Mouse (Mus musculus) heart, embryonic 11.5 days (tissue): ENCODE measurements around the gene Ctcfl. TPM values are rescaled to one million over a fixed set of nuclear protein-coding genes. Genes with fewer than 3 reads are reported as not detected.
"Not testable (repeated sequence)": the region's sequence is repeated elsewhere in the genome, so short reads cannot be mapped to it uniquely, and the experiment has no call there.

Experiments used
- ATAC-seq: fragments of 200-750 bp; cut with Nextera tagmentation; replicated peaks from 2 replicates; pipeline ENCODE4 v1.8.0; 2017; ENCODE audit warnings: moderate library complexity; ENCODE audit not compliant: insufficient number of reproducible peaks, low FRiP score, low TSS enrichment
- H3K27ac ChIP-seq: fragments of 300-500 bp; sonication (generic); 2 replicates; pipeline ENCODE4 v1.5.1; 2014; ENCODE audit warnings: mild to moderate bottlenecking, low read depth, low read length
- H3K27me3 ChIP-seq: fragments of 300-500 bp; sonication (generic); 2 replicates; pipeline ENCODE4 v1.6.1; 2014; ENCODE audit warnings: mild to moderate bottlenecking, low read length, mixed read lengths; ENCODE audit not compliant: control insufficient read depth, insufficient read depth
- H3K36me3 ChIP-seq: fragments of 300-500 bp; sonication (generic); 2 replicates; pipeline ENCODE4 v1.6.1; 2014; ENCODE audit warnings: mild to moderate bottlenecking, low read length, moderate library complexity, mixed read lengths; ENCODE audit not compliant: control insufficient read depth, insufficient read depth
- H3K4me1 ChIP-seq: fragments of 300-500 bp; sonication (generic); 2 replicates; pipeline ENCODE4 v1.6.1; 2014; ENCODE audit warnings: low read length; ENCODE audit not compliant: control insufficient read depth, insufficient read depth
- H3K4me2 ChIP-seq: fragments of 300-500 bp; sonication (generic); 2 replicates; pipeline ENCODE4 v1.6.1; 2014; ENCODE audit warnings: mild to moderate bottlenecking, moderate library complexity
- H3K4me3 ChIP-seq: fragments of 300-500 bp; sonication (generic); 2 replicates; pipeline ENCODE4 v1.5.1; 2014; ENCODE audit warnings: low read depth, low read length
- H3K9ac ChIP-seq: fragments of 300-500 bp; sonication (generic); 2 replicates; pipeline ENCODE4 v1.6.1; 2014; ENCODE audit warnings: mild to moderate bottlenecking, low read depth, low read length, moderate library complexity
- H3K9me3 ChIP-seq: fragments of 300-500 bp; sonication (generic); replicated peaks from 2 replicates; pipeline ENCODE4 v1.6.1; 2016; ENCODE audit warnings: low read length; ENCODE audit not compliant: control insufficient read depth
- WGBS: fragments of 180-500 bp; shearing (Covaris S2); extraction: QIAGEN DNeasy Blood & Tissue Kit; methylation state at CpG from one replicate; pipeline ENCODE4 v1.1.7; 2014; ENCODE audit not compliant: insufficient replicate concordance; 5-methylcytosine and 5-hydroxymethylcytosine counted together
- polyA plus RNA-seq: library from polyadenylated mRNA; unstranded; fragments of >200 nt; fragmentation: Nextera tagmentation; extraction: Ambion mirVana; gene quantifications from 2 replicates; pipeline ENCODE4 v1.2.1, GENCODE M21; 2014

Gene Ctcfl
- polyA plus RNA-seq, 1 experiment from 2014 or later: 0.39 TPM

- H3K4me3 ChIP-seq: no peak overlapping the region
- 83% methylated on average over 13 of the region's 13 CpGs for WGBS
- no peak overlapping the region for H3K27ac ChIP-seq
- no peak overlapping the region for H3K9ac ChIP-seq
- no peaks in the 10 kb centered on the region for H3K36me3 ChIP-seq
- H3K27me3 ChIP-seq: no peaks in the 10 kb centered on the region
- no peak for ATAC-seq
- H3K9me3 ChIP-seq: no peaks in the 10 kb centered on the region
- peaks cover 15% of the 10 kb centered on the region for H3K4me1 ChIP-seq
- no peak overlapping the region for H3K4me2 ChIP-seq
These were observed 12.9 kb upstream of the Ctcfl start for GRCm38 (mm10) chr2:173132262-173132661.

- no peak overlapping the region for H3K9ac ChIP-seq
- H3K9me3 ChIP-seq: no peaks in the 10 kb centered on the region
- no peak overlapping the region for H3K27ac ChIP-seq
- H3K4me1 ChIP-seq: peaks cover 10% of the 10 kb centered on the region
- no peak overlapping the region for H3K4me2 ChIP-seq
- no peak for ATAC-seq
- 62% methylated on average over 2 of the region's 2 CpGs for WGBS
- H3K4me3 ChIP-seq: no peak overlapping the region
- no peaks in the 10 kb centered on the region for H3K27me3 ChIP-seq
- H3K36me3 ChIP-seq: no peaks in the 10 kb centered on the region
These were observed 9.8 kb upstream of the Ctcfl start for GRCm38 (mm10) chr2:173129111-173129510.

GRCm38 (mm10) chr2:173126386-173126785, 7.1 kb upstream of the Ctcfl start:
- Histone ChIP-seq H3K9ac (no peak overlapping the region), H3K9me3 (no peaks in the 10 kb centered on the region), H3K4me1 (no peaks in the 10 kb centered on the region), H3K4me3 (no peak overlapping the region), H3K27ac (no peak overlapping the region), H3K36me3 (no peaks in the 10 kb centered on the region), H3K27me3 (no peaks in the 10 kb centered on the region), H3K4me2 (no peak overlapping the region)
- WGBS: 82% methylated on average over 4 of the region's 4 CpGs
- no peak for ATAC-seq

- Histone ChIP-seq H3K27me3 (peaks cover 2% of the 10 kb centered on the region; the same call in 1 of the 2 replicates), H3K9me3 (no peaks in the 10 kb centered on the region), H3K9ac (no peak overlapping the region), H3K36me3 (no peaks in the 10 kb centered on the region), H3K4me2 (no peak overlapping the region), H3K27ac (no peak overlapping the region), H3K4me3 (no peak overlapping the region), H3K4me1 (no peaks in the 10 kb centered on the region)
- ATAC-seq: no peak
- WGBS: 82% methylated on average over 7 of the region's 7 CpGs
These were observed 4.9 kb upstream of the Ctcfl start for GRCm38 (mm10) chr2:173124022-173124735.

- not testable (repeated sequence) for H3K4me3 ChIP-seq, ATAC-seq, H3K4me1 ChIP-seq, H3K4me2 ChIP-seq, H3K9ac ChIP-seq, H3K9me3 ChIP-seq, H3K27me3 ChIP-seq, H3K27ac ChIP-seq, H3K36me3 ChIP-seq
- 66% methylated on average over 4 of the region's 4 CpGs for WGBS
These were observed 792 bp upstream of the Ctcfl start for GRCm38 (mm10) chr2:173120117-173120516.

GRCm38 (mm10) chr2:173113796-173114195, 5.5 kb downstream of the Ctcfl start:
- H3K36me3 ChIP-seq, H3K4me1 ChIP-seq, ATAC-seq, H3K9ac ChIP-seq, H3K4me2 ChIP-seq, H3K27ac ChIP-seq, H3K9me3 ChIP-seq, H3K4me3 ChIP-seq, H3K27me3 ChIP-seq: not testable (repeated sequence)
- WGBS: 63% methylated on average over 3 of the region's 3 CpGs

GRCm38 (mm10) chr2:173110571-173110970, 8.8 kb downstream of the Ctcfl start:
- Histone ChIP-seq H3K36me3 (no peaks in the 10 kb centered on the region), H3K27me3 (peaks cover 3% of the 10 kb centered on the region; the same call in 1 of the 2 replicates), H3K4me3 (no peak overlapping the region), H3K4me2 (no peak overlapping the region), H3K9ac (no peak overlapping the region), H3K4me1 (peaks cover 6% of the 10 kb centered on the region), H3K27ac (no peak overlapping the region), H3K9me3 (no peaks in the 10 kb centered on the region)
- ATAC-seq: no peak
- WGBS: 85% methylated on average over 9 of the region's 9 CpGs

- no peaks in the 10 kb centered on the region for H3K9me3 ChIP-seq
- H3K4me1 ChIP-seq: peaks cover 6% of the 10 kb centered on the region
- no peak overlapping the region for H3K9ac ChIP-seq
- no peak for ATAC-seq
- no peaks in the 10 kb centered on the region for H3K36me3 ChIP-seq
- H3K4me3 ChIP-seq: no peak overlapping the region
- WGBS: 89% methylated on average over 7 of the region's 7 CpGs
- no peak overlapping the region for H3K4me2 ChIP-seq
- no peak overlapping the region for H3K27ac ChIP-seq
- H3K27me3 ChIP-seq: peaks cover 3% of the 10 kb centered on the region; the same call in 1 of the 2 replicates
These were observed 9.8 kb downstream of the Ctcfl start for GRCm38 (mm10) chr2:173109510-173109909.
